Mouse (Mus musculus) lung, postnatal 0 days (tissue): Measurements from ENCODE around the gene Srp14.

ENCODE experiments used
- CTCF ChIP-seq: IDR thresholded peaks from 2 replicates; pipeline ENCODE4 v1.5.1; 2016; ENCODE audit warnings: antibody characterized with exemption, mild to moderate bottlenecking
- EP300 ChIP-seq: IDR thresholded peaks from 2 replicates; pipeline ENCODE4 v1.6.1; 2016; ENCODE audit warnings: antibody characterized with exemption, mild to moderate bottlenecking, control low read depth

- TF ChIP-seq EP300, result no peak
- TF ChIP-seq CTCF, result no peak
Observed at GRCm38 (mm10) chr2:118509688-118510446, 30.4 kb upstream of the Srp14 start.
